Mouse (Mus musculus) retina, adult 2 months (tissue): ENCODE measurements around the gene Lrmda.

ENCODE experiments used
- DNase-seq: peaks from one replicate; pipeline ENCODE4 v3.0.0-alpha.2; 2012; ENCODE audit warnings: low read depth, low spot score

Lrmda gene

GRCm38 (mm10) chr14:23046330-23046729 lies 1026.8 kb downstream of the Lrmda start:
- DNase-seq = peak; percentile 30

GRCm38 (mm10) chr14:23051441-23051840 lies 1031.9 kb downstream of the Lrmda start:
- DNase-seq = no peak

- no peak for DNase-seq
These were observed 1033.5 kb downstream of the Lrmda start for GRCm38 (mm10) chr14:23052833-23053592.

- no peak for DNase-seq
These were observed 1037.9 kb downstream of the Lrmda start for GRCm38 (mm10) chr14:23057228-23057976.

GRCm38 (mm10) chr14:23057987-23058386 lies 1038.5 kb downstream of the Lrmda start:
- no peak for DNase-seq

GRCm38 (mm10) chr14:23078719-23079118 lies 1059.2 kb downstream of the Lrmda start:
- DNase-seq = no peak

GRCm38 (mm10) chr14:23084241-23084773 lies 1064.8 kb downstream of the Lrmda start:
- no peak for DNase-seq

GRCm38 (mm10) chr14:23084797-23085196 lies 1065.3 kb downstream of the Lrmda start:
- DNase-seq = no peak

- no peak for DNase-seq
These were observed 1073.8 kb downstream of the Lrmda start for GRCm38 (mm10) chr14:23093306-23093705.

- no peak for DNase-seq
These were observed 1075.1 kb downstream of the Lrmda start for GRCm38 (mm10) chr14:23094546-23095157.

- no peak for DNase-seq
These were observed 1075.9 kb downstream of the Lrmda start for GRCm38 (mm10) chr14:23095158-23096016.

GRCm38 (mm10) chr14:23096017-23096336 lies 1076.5 kb downstream of the Lrmda start:
- no peak for DNase-seq

- no peak for DNase-seq
These were observed 1076.9 kb downstream of the Lrmda start for GRCm38 (mm10) chr14:23096405-23096804.
